In the genomic region with DNA sequence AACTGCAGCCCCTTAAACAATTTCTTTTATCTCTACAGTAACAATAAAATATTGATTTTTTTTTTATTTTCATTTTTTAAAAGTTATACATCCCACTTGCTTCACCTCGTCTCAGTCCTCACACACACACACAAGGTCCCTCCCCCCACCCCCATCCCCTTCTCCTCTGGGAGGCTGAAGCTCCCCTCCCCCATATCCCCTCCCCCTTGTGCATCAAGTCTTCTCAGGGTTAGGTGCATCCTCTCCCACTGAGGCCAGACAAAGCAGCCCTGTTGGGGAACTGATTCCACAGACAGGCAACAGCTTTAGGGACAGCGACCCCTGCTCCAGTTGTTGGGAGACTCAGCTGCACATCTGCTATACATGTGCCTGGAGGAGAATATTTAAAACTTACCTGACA, we compare ENCODE assay signal across 21 mouse cellular contexts. TPM values are rescaled to one million over a fixed set of nuclear protein-coding genes. Genes with fewer than 3 reads are reported as not detected.
DNase-seq lines count a peak whose midpoint lies in the region; TF ChIP-seq lines count a peak whose summit lies in the region.
"Had no signal": no experiment of that assay in that cellular context is flagged by ENCODE, and none has a peak within 500 bp of the region (broad histone marks: within the 10 kb centered on the region; RNA-seq: fewer than 3 reads in every experiment).

No protein-coding gene starts in this region.

- 0 out of 2 replicates have a peak, but pooled peaks cover 2% of the 10 kb centered on the region for H3K36me3 ChIP-seq in ES-Bruce4 (ENCODE audit: control insufficient read depth, insufficient read depth, low read length, poor library complexity, severe bottlenecking)
- no peaks in the 10 kb centered on the region for H3K36me3 ChIP-seq in ES-E14 (ENCODE audit: control insufficient read depth, insufficient read depth, low read length, poor library complexity, severe bottlenecking)
- H3K36me3 ChIP-seq: embryonic facial prominence, embryonic 10.5 days; embryonic facial prominence, embryonic 12.5 days; forebrain, embryonic 15.5 days had no signal

- intact Hi-C loops in heart, postnatal 36 days (cut with DNase I), result no loop called here

- H3K4me1 ChIP-seq in ES-Bruce4 (ENCODE audit: control insufficient read depth, insufficient read depth, low read length), result no peaks in the 10 kb centered on the region
- peaks cover 0 to 17% of the 10 kb centered on the region in 2 experiments; a peak in 2 of 4 replicates for H3K4me1 ChIP-seq in ES-E14 (ENCODE audit: control insufficient read depth in 2 of 2, insufficient read depth in 2 of 2, low read length in 2 of 2, poor library complexity in 1 of 2)
- H3K4me1 ChIP-seq: embryonic facial prominence, embryonic 10.5 days; embryonic facial prominence, embryonic 12.5 days; forebrain, embryonic 13.5 days; forebrain, embryonic 15.5 days had no signal

- no peak for TF ChIP-seq CTCF in ES-Bruce4 (IDR thresholded peaks at IDR 0.05; ENCODE audit: low read depth, low read length)

- TF ChIP-seq EP300 in ES-Bruce4 (IDR thresholded peaks at IDR 0.05; ENCODE audit: insufficient read depth, low read depth, low read length), result 0 out of 2 replicates have a peak, but pooled peaks have one; percentile 24

- H3K9ac ChIP-seq in ES-Bruce4 (ENCODE audit: low read depth, poor library complexity, severe bottlenecking), result no peak overlapping the region
- H3K9ac ChIP-seq in ES-E14 (ENCODE audit: insufficient read depth, low read depth, low read length, poor library complexity, severe bottlenecking), result no peak overlapping the region
- H3K9ac ChIP-seq: embryonic facial prominence, embryonic 12.5 days; forebrain, embryonic 13.5 days; forebrain, embryonic 15.5 days; forebrain, postnatal 0 days had no signal

- peaks cover 15% of the 10 kb centered on the region for H3K9me3 ChIP-seq in ES-Bruce4 (replicated peaks; ENCODE audit: control insufficient read depth, insufficient read depth, low read length, poor library complexity, severe bottlenecking)
- no peaks in the 10 kb centered on the region for H3K9me3 ChIP-seq in ES-E14 (ENCODE audit: control insufficient read depth, insufficient read depth, low read depth, low read length)
- H3K9me3 ChIP-seq: embryonic facial prominence, embryonic 10.5 days; embryonic facial prominence, embryonic 12.5 days; forebrain, embryonic 13.5 days; forebrain, embryonic 15.5 days had no signal

- H3K27me3 ChIP-seq in ES-Bruce4 (ENCODE audit: control insufficient read depth, insufficient read depth, low read length, poor library complexity, severe bottlenecking), result no peaks in the 10 kb centered on the region
- H3K27me3 ChIP-seq: CH12.LX; embryonic facial prominence, embryonic 12.5 days; forebrain, embryonic 13.5 days; forebrain, embryonic 15.5 days had no signal

- no peak for DNase-seq in ES-E14 (ENCODE audit: low read depth, low spot score)
- DNase-seq in ZHBTc4 (ENCODE audit: low read depth, low spot score), result peak; percentile 65
- no peak for DNase-seq in heart, adult 9 months (ENCODE audit: low spot score in 2 of 2)
- DNase-seq in heart, postnatal 36 days, result no peak
- DNase-seq: adrenal gland, adult 8-10 months; adrenal gland, postnatal 14 days; adrenal gland, postnatal 36 days; B cell, adult 2 months; cerebellum, adult 11-12 months; cerebellum, adult 2 months; cerebellum, adult 9-10 months; cerebellum, postnatal 10 days; cerebellum, postnatal 25 days; forebrain, postnatal 0 days had no signal

- no peak for TF ChIP-seq POLR2A in ES-Bruce4 (IDR thresholded peaks at IDR 0.05; ENCODE audit: insufficient read depth, low read length)

- in situ Hi-C loops in ES-E14 (cut with MboI; ENCODE audit: low sequenced_read_pairs in 2 of 2, unreplicated experiment in 2 of 2), result no loop called here

- H3K4me3 ChIP-seq in ES-Bruce4 (ENCODE audit: low read depth, low read length) (no peak overlapping the region), ES-E14 (ENCODE audit: insufficient read depth in 1 of 2, low read depth in 1 of 2, low read length in 2 of 2, poor library complexity in 1 of 2, severe bottlenecking in 1 of 2) (no peak overlapping the region)
- H3K4me3 ChIP-seq: embryonic facial prominence, embryonic 10.5 days; embryonic facial prominence, embryonic 12.5 days; forebrain, embryonic 13.5 days; forebrain, embryonic 15.5 days had no signal

- H3K27ac ChIP-seq in ES-Bruce4 (ENCODE audit: insufficient read depth, low read length) (no peak overlapping the region), ES-E14 (ENCODE audit: insufficient read depth, low read depth, low read length, poor library complexity, severe bottlenecking) (peak overlapping the region; percentile 34; the same call in 1 of the 2 replicates)
- H3K27ac ChIP-seq: embryonic facial prominence, embryonic 10.5 days; embryonic facial prominence, embryonic 12.5 days; forebrain, embryonic 13.5 days; forebrain, embryonic 15.5 days had no signal

TF ChIP-seq in ES-E14, 5 proteins besides CTCF, POLR2A, EP300 and RAD21:
- TF ChIP-seq MAFK (IDR thresholded peaks at IDR 0.05; ENCODE audit: insufficient read depth, low read depth, low read length) (no peak), HCFC1 (IDR thresholded peaks at IDR 0.05; ENCODE audit: borderline replicate concordance, insufficient read depth, low read length) (no peak), ZNF384 (IDR thresholded peaks at IDR 0.05; ENCODE audit: low read depth, low read length) (no peak), ZC3H11A (IDR thresholded peaks at IDR 0.05; ENCODE audit: borderline replicate concordance, low read depth, low read length) (no peak), CHD2 (IDR thresholded peaks at IDR 0.05; ENCODE audit: low read depth, low read length) (no peak)
TF ChIP-seq in ES-E14: peak in this region for 0.

RNA-seq across cellular contexts. Expression of a gene that starts 48.6 kb away (rescaled TPM):
- polyA plus RNA-seq in ES-Bruce4 (2011; ENCODE audit: insufficient read depth, insufficient read length, low read depth, missing spikeins), result 0.37 TPM in 1 of 2 replicates, not detected in the other
- total RNA-seq in ES-E14 (2012; rRNA removed), result 0.13 and 0.26 TPM in 2 replicates
- under 1 TPM; 0.17 to 0.35 TPM for total RNA-seq in heart, postnatal 36 days (2021)
- total RNA-seq: adrenal gland, postnatal 14 days; adrenal gland, postnatal 36 days; CH12.LX; MEL had no signal
- polyA plus RNA-seq: embryonic facial prominence, embryonic 10.5 days had no signal

RNA-seq across cellular contexts. Expression of a gene that starts 49.8 kb away (rescaled TPM):
- polyA plus RNA-seq in ES-Bruce4 (2011; ENCODE audit: insufficient read depth, insufficient read length, low read depth, missing spikeins), result 266 and 305 TPM in 2 replicates
- total RNA-seq in ES-E14 (2012; rRNA removed), result 236 and 303 TPM in 2 replicates
- 1,000 to 10,000 TPM; 1,822 to 1,988 TPM for total RNA-seq in heart, postnatal 36 days (2021)
